Mouse (Mus musculus): Measurements from ENCODE around the gene Cltc.

Gene Cltc

GRCm38 (mm10) chr11:86647706-86648447, 109.5 kb downstream of the Cltc start:
- DNase-seq (ENCODE audit: low read depth, low spot score): no peak

DNA sequence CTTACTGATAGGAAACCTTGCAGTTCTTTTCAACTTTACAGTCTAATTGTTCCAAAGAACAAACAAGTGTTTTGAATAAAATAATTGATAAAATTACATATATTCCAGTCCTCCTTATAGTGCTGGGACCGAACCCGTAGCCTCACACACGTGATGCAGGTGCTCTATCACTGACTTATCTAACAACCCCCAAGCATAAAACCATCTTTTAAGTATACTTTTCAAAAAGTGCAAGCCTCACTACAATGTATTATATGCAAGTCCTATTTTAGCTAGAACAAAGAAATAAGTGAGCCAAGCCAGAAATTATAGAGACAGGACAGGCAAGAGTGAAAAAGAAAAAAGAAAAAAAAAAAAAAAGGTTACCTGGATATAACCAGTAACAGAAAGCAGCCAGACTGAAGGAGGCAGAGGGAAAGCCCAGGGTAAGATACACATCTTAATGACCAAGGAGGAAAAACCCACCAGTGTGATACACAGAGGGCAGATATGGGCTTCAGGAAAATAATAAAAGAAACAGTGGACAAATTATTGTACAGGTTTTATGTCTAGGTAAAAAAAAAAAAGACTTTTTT, 110.4 kb downstream of the Cltc start:
- no peak for DNase-seq (ENCODE audit: low read depth, low spot score)

DNA sequence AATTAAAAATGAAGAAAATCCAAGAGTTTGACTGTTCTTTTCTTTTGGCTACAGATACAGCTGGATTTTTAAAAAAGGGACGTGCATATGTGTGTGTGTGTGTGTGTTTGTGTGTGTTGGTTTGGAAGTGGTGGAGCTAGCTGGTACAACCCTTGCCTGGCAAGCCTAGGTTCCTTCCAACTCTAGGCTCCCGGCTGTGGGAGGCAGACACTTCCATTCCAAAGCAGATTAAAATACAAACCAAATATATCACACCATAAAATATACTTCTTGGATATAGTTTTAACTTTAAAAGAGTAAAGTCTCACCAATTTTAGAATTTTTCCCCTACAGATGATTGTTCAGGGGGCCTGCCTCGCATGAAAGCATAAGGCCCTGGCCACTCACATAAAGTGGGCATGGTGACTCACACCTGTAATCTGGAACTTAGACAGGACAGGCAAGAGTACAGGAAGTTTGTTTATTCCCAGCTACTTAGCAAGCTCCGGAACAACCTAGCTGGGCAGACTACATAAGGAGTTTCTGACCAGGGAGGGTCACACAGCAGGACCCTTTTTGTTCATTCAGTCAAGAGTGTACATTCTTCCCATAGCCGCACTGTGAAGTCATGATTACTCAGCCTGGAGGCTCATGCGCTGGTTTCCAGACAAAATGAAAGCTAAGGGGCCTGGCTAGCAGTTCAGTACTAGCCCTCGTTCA, 111.1 kb downstream of the Cltc start:
- DNase-seq (ENCODE audit: low read depth, low spot score): no peak

GRCm38 (mm10) chr11:86644553-86644952, 112.8 kb downstream of the Cltc start:
- no peak for DNase-seq (ENCODE audit: low read depth, low spot score)
